Mouse (Mus musculus) liver, embryonic 14.5 days (tissue): ENCODE results near the gene Per1. TPM values are rescaled to one million over a fixed set of nuclear protein-coding genes. Genes with fewer than 3 reads are reported as not detected.

ENCODE experiments used
- ATAC-seq: fragments of 200-750 bp; cut with Nextera tagmentation; 2 replicates; pipeline ENCODE4 v1.8.0; 2017; ENCODE audit warnings: moderate number of reproducible peaks, mild to moderate bottlenecking, moderate library complexity; ENCODE audit not compliant: insufficient read depth
- DNase-seq, 3 experiments: peaks; one replicate each; pipeline ENCODE4 v3.0.0-alpha.2; 2012 to 2013; ENCODE audit warnings: low read depth in 3 of 3, low spot score in 3 of 3
- H3K27ac ChIP-seq: fragments of 300-500 bp; sonication (generic); 2 replicates; pipeline ENCODE4 v1.5.1; 2014; ENCODE audit warnings: moderate library complexity, mild to moderate bottlenecking, control low read depth, inconsistent platforms
- H3K27me3 ChIP-seq: fragments of 300-500 bp; sonication (generic); 2 replicates; pipeline ENCODE4 v1.6.1; 2014; ENCODE audit warnings: mild to moderate bottlenecking, low read length, moderate library complexity; ENCODE audit not compliant: control insufficient read depth, insufficient read depth
- H3K36me3 ChIP-seq: fragments of 300-500 bp; sonication (generic); replicated peaks from 2 replicates; pipeline ENCODE4 v1.6.1; 2014; ENCODE audit warnings: low read depth; ENCODE audit not compliant: control insufficient read depth, insufficient read depth
- H3K4me1 ChIP-seq, 2 experiments: fragments of 200-500 bp in 1 of 2; fragments of 300-500 bp in 1 of 2; sonication (generic) in 1 of 2; replicated peaks; 2 replicates each; pipeline ENCODE4 v1.6.1; 2012 to 2014; ENCODE audit warnings: antibody characterized with exemption in 1 of 2, inconsistent platforms in 1 of 2, low read length in 1 of 2; ENCODE audit not compliant: control insufficient read depth in 2 of 2, insufficient read depth in 2 of 2
- H3K4me2 ChIP-seq: fragments of 300-500 bp; sonication (generic); 2 replicates; pipeline ENCODE4 v1.6.1; 2014; ENCODE audit warnings: low read depth, mild to moderate bottlenecking, control low read depth, moderate library complexity
- H3K4me3 ChIP-seq, 2 experiments: fragments of 200-500 bp in 1 of 2; fragments of 300-500 bp in 1 of 2; sonication (generic) in 1 of 2; 2 replicates each; pipeline ENCODE4 v1.5.1; 2012 to 2014; ENCODE audit warnings: low read depth in 2 of 2, low read length in 2 of 2, mild to moderate bottlenecking in 2 of 2, control low read depth in 1 of 2, inconsistent platforms in 1 of 2, moderate library complexity in 1 of 2; ENCODE audit not compliant: insufficient read depth in 1 of 2
- H3K9ac ChIP-seq: fragments of 300-500 bp; sonication (generic); replicated peaks from 2 replicates; pipeline ENCODE4 v1.6.1; 2014; ENCODE audit warnings: mild to moderate bottlenecking, control low read depth, moderate library complexity
- H3K9me3 ChIP-seq: fragments of 300-500 bp; sonication (generic); 2 replicates; pipeline ENCODE4 v1.6.1; 2016; ENCODE audit warnings: low read length, mixed read lengths; ENCODE audit not compliant: control insufficient read depth
- CTCF ChIP-seq: IDR thresholded peaks from 2 replicates; pipeline ENCODE4 v1.5.1; 2016; ENCODE audit warnings: antibody characterized with exemption, low read depth, control low read depth
- EP300 ChIP-seq: IDR thresholded peaks from 2 replicates; pipeline ENCODE4 v1.6.1; 2016; ENCODE audit warnings: antibody characterized with exemption, low read depth
- WGBS: fragments of 180-500 bp; shearing (Covaris S2); extraction: QIAGEN DNeasy Blood & Tissue Kit; methylation state at CpG from one replicate; pipeline ENCODE4 v1.1.7; 2014; ENCODE audit not compliant: insufficient replicate concordance; 5-methylcytosine and 5-hydroxymethylcytosine counted together
- polyA plus RNA-seq, 2 experiments: library from polyadenylated mRNA; depleted of rRNA in 1 of 2; stranded (reverse) in 1 of 2; unstranded in 1 of 2; fragments of >200 nt; fragmentation: Nextera tagmentation in 1 of 2; extraction: Ambion mirVana in 1 of 2; gene quantifications; 2 replicates each; pipeline versions ENCODE4 v1.2.1 to v1.2.3; 2012 to 2014

Per1 gene
- polyA plus RNA-seq, 2 experiments = 1.9 to 4.2 TPM

GRCm38 (mm10) chr11:69072666-69073064, 22.4 kb upstream of the Per1 start:
- Histone ChIP-seq H3K4me1 (peaks cover 16 to 32% of the 10 kb centered on the region in 2 experiments), H3K9ac (peak overlapping the region; percentile 82)
- DNase-seq = no peak

DNA sequence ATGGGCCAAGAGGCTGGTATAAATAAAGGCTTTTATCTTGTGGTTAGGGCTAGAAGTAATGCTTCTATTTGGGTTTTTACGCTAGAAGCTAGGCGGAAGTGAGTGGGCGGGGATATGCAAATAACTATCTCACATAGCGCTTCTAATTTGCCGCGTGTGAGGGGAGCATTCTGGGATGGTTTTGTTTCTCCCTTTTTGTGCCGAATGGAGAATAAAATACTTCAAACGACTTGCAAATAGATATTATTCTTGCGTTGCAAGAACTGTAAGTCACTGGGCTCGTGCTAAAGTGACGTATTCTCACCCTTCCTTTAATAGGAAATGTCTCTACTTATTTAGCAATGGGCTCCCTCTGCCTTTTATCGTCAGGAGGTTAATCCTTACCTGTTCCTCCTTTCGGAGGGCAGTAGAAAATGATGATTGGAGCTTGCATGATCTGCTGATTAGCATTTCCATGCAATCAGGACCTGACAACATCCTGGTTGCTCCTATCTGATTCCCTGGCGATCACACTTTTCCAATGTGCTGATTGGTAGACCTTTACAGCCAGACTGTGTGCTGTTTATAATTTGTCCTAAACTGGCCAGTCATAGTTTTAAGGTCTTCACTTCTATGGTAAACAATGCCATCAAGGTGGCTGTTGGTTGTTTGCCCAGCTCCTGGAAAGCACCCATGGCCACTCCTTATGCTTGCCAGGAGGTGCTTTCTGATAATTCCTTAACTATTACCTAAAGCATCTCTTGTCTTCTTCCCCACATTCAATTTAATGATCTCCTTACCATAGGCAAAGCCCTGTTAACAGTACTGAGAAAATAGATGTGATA, 21.7 kb upstream of the Per1 start:
- DNase-seq = peak; percentile 91 to 94 (median 91)
- peak; percentile 67 for TF ChIP-seq EP300
- TF ChIP-seq CTCF = peak; percentile 23; the same call in 1 of the 2 replicates
- H3K4me3 ChIP-seq = peak overlapping the region; percentile 39 to 50
- H3K4me1 ChIP-seq = peaks cover 15 to 31% of the 10 kb centered on the region in 2 experiments
- peak; percentile 76 for ATAC-seq
- no peaks in the 10 kb centered on the region for H3K27me3 ChIP-seq
- peak overlapping the region; percentile 71 for H3K4me2 ChIP-seq
- WGBS = under 1% methylated on average over 14 of the region's 14 CpGs
- H3K27ac ChIP-seq = peak overlapping the region; percentile 92
- H3K9me3 ChIP-seq = no peaks in the 10 kb centered on the region
- peak overlapping the region; percentile 82 for H3K9ac ChIP-seq
- H3K36me3 ChIP-seq = no peaks in the 10 kb centered on the region

More at GRCm38 (mm10) chr11:69072666-69073064, 22.4 kb upstream of the Per1 start:
- 18% methylated on average over 9 of the region's 9 CpGs for WGBS
- Histone ChIP-seq H3K9me3 (no peaks in the 10 kb centered on the region), H3K4me2 (peak overlapping the region; percentile 71), H3K4me3 (peak overlapping the region; percentile 39 to 50), H3K27me3 (no peaks in the 10 kb centered on the region), H3K27ac (peak overlapping the region; percentile 92), H3K36me3 (no peaks in the 10 kb centered on the region)
- no peak for ATAC-seq
- TF ChIP-seq EP300 (no peak), CTCF (no peak)

DNA sequence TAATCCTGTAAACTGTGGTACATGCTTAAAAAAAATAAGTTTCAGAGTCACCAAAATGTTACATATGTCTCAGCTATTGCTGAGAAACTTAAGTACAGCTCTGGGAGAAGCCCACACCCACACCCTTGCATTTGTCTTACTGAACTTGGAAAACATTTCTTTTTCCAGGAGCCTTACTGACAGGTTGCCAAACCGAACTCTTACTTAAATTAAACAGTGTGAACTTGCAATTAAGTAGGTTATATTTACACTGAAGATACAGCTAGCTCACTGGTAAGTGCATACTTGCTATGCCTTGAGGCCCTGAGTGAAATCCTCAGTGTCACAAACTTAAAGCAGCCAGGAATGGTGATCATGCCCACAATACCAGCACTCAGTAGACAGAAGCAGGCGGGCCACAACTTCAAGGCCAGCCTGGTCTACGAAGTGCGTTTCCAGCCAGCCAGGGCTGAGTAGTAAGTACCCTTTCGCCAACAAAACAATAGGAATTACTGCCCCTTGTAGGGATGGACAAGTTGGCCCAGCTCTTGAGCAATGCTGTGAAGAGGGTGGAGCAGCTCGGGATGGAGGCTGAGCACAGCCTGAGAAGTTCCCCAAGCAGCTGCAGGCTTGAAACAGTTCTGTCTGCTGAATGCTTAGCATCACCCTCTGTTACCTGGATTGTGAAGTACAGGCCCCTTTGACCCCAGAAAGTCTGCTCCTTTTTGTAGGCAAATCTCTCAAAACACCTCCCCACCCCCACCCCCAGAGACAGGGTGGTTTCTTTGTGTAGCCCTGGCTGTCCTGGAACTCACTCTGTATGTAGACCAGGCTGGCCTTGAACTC, 20.9 kb upstream of the Per1 start:
- DNase-seq (no peak), ATAC-seq (no peak)
- Histone ChIP-seq H3K27me3 (no peaks in the 10 kb centered on the region), H3K4me3 (no peak overlapping the region), H3K36me3 (no peaks in the 10 kb centered on the region), H3K4me1 (peaks cover 15 to 31% of the 10 kb centered on the region in 2 experiments), H3K4me2 (peak overlapping the region; percentile 71), H3K27ac (peak overlapping the region; percentile 92), H3K9me3 (no peaks in the 10 kb centered on the region), H3K9ac (peak overlapping the region; percentile 82)
- 37% methylated on average over 6 of the region's 6 CpGs for WGBS
- TF ChIP-seq EP300 (no peak), CTCF (no peak)

GRCm38 (mm10) chr11:69074776-69075069, 20.3 kb upstream of the Per1 start:
- Histone ChIP-seq H3K36me3 (no peaks in the 10 kb centered on the region), H3K4me1 (peaks cover 15 to 31% of the 10 kb centered on the region in 2 experiments), H3K9ac (peak overlapping the region; percentile 5; the same call in 1 of the 2 replicates), H3K4me3 (no peak overlapping the region), H3K9me3 (no peaks in the 10 kb centered on the region), H3K27me3 (no peaks in the 10 kb centered on the region), H3K4me2 (0 out of 2 replicates have a peak overlapping the region, but pooled peaks have one; percentile 11), H3K27ac (peak overlapping the region; percentile 92)
- WGBS = 53% methylated on average over 2 of the region's 2 CpGs
- no peak for TF ChIP-seq EP300
- TF ChIP-seq CTCF = no peak
- DNase-seq (no peak), ATAC-seq (no peak)
